Mouse (Mus musculus): ENCODE results near the gene Diexf.

Gene Diexf

GRCm38 (mm10) chr1:193144516-193144915 lies 14.4 kb upstream of the Diexf start:
- in situ Hi-C loops (cut with MboI; ENCODE audit: low pct_unique_long_range_greater_than_20kb in 1 of 2, low sequenced_read_pairs in 2 of 2, unreplicated experiment in 1 of 2): no loop called here

- in situ Hi-C loops (cut with MboI; ENCODE audit: low pct_unique_long_range_greater_than_20kb in 1 of 2, low sequenced_read_pairs in 2 of 2, unreplicated experiment in 1 of 2): no loop called here
These were observed 12.5 kb upstream of the Diexf start for GRCm38 (mm10) chr1:193142517-193143062.

- in situ Hi-C loops (cut with MboI; ENCODE audit: low pct_unique_long_range_greater_than_20kb in 1 of 2, low sequenced_read_pairs in 2 of 2, unreplicated experiment in 1 of 2): no loop called here
These were observed 11.0 kb upstream of the Diexf start for GRCm38 (mm10) chr1:193141118-193141517.

- in situ Hi-C loops (cut with MboI; ENCODE audit: low pct_unique_long_range_greater_than_20kb in 1 of 2, low sequenced_read_pairs in 2 of 2, unreplicated experiment in 1 of 2): no loop called here
These were observed 8.6 kb upstream of the Diexf start for GRCm38 (mm10) chr1:193138669-193139068.

- in situ Hi-C loops (cut with MboI; ENCODE audit: low pct_unique_long_range_greater_than_20kb in 1 of 2, low sequenced_read_pairs in 2 of 2, unreplicated experiment in 1 of 2): no loop called here
These were observed 8.0 kb upstream of the Diexf start for GRCm38 (mm10) chr1:193138087-193138486.

GRCm38 (mm10) chr1:193133726-193134125 lies 3.7 kb upstream of the Diexf start:
- in situ Hi-C loops (cut with MboI; ENCODE audit: low pct_unique_long_range_greater_than_20kb in 1 of 2, low sequenced_read_pairs in 2 of 2, unreplicated experiment in 1 of 2): no loop called here

GRCm38 (mm10) chr1:193132385-193132784 lies 2.3 kb upstream of the Diexf start:
- in situ Hi-C loops (cut with MboI; ENCODE audit: low pct_unique_long_range_greater_than_20kb in 1 of 2, low sequenced_read_pairs in 2 of 2, unreplicated experiment in 1 of 2): no loop called here

GRCm38 (mm10) chr1:193131311-193131948 lies 1.4 kb upstream of the Diexf start:
- in situ Hi-C loops (cut with MboI; ENCODE audit: low pct_unique_long_range_greater_than_20kb in 1 of 2, low sequenced_read_pairs in 2 of 2, unreplicated experiment in 1 of 2): no loop called here

GRCm38 (mm10) chr1:193130839-193131238 lies 767 bp upstream of the Diexf start:
- in situ Hi-C loops (cut with MboI; ENCODE audit: low pct_unique_long_range_greater_than_20kb in 1 of 2, low sequenced_read_pairs in 2 of 2, unreplicated experiment in 1 of 2): no loop called here

GRCm38 (mm10) chr1:193130456-193130825 lies 369 bp upstream of the Diexf start:
- in situ Hi-C loops (cut with MboI; ENCODE audit: low pct_unique_long_range_greater_than_20kb in 1 of 2, low sequenced_read_pairs in 2 of 2, unreplicated experiment in 1 of 2): no loop called here

- in situ Hi-C loops (cut with MboI; ENCODE audit: low pct_unique_long_range_greater_than_20kb in 1 of 2, low sequenced_read_pairs in 2 of 2, unreplicated experiment in 1 of 2): no loop called here
These were observed 751 bp downstream of the Diexf start for GRCm38 (mm10) chr1:193129321-193129720.

GRCm38 (mm10) chr1:193128055-193128454 lies 2.0 kb downstream of the Diexf start:
- in situ Hi-C loops (cut with MboI; ENCODE audit: low pct_unique_long_range_greater_than_20kb in 1 of 2, low sequenced_read_pairs in 2 of 2, unreplicated experiment in 1 of 2): no loop called here

GRCm38 (mm10) chr1:193125835-193126234 lies 4.2 kb downstream of the Diexf start:
- in situ Hi-C loops (cut with MboI; ENCODE audit: low pct_unique_long_range_greater_than_20kb in 1 of 2, low sequenced_read_pairs in 2 of 2, unreplicated experiment in 1 of 2): no loop called here

- in situ Hi-C loops (cut with MboI; ENCODE audit: low pct_unique_long_range_greater_than_20kb in 1 of 2, low sequenced_read_pairs in 2 of 2, unreplicated experiment in 1 of 2): no loop called here
These were observed 6.8 kb downstream of the Diexf start for GRCm38 (mm10) chr1:193123290-193123689.

GRCm38 (mm10) chr1:193122793-193123192 lies 7.3 kb downstream of the Diexf start:
- in situ Hi-C loops (cut with MboI; ENCODE audit: low pct_unique_long_range_greater_than_20kb in 1 of 2, low sequenced_read_pairs in 2 of 2, unreplicated experiment in 1 of 2): no loop called here

- in situ Hi-C loops (cut with MboI; ENCODE audit: low pct_unique_long_range_greater_than_20kb in 1 of 2, low sequenced_read_pairs in 2 of 2, unreplicated experiment in 1 of 2): no loop called here
These were observed 18.0 kb downstream of the Diexf start for GRCm38 (mm10) chr1:193112093-193112492.

GRCm38 (mm10) chr1:193102996-193103395 lies 27.1 kb downstream of the Diexf start:
- in situ Hi-C loops (cut with MboI; ENCODE audit: low pct_unique_long_range_greater_than_20kb in 1 of 2, low sequenced_read_pairs in 2 of 2, unreplicated experiment in 1 of 2): no loop called here

- in situ Hi-C loops (cut with MboI; ENCODE audit: low pct_unique_long_range_greater_than_20kb in 1 of 2, low sequenced_read_pairs in 2 of 2, unreplicated experiment in 1 of 2): no loop called here
These were observed 27.5 kb downstream of the Diexf start for GRCm38 (mm10) chr1:193102556-193102955.

- in situ Hi-C loops (cut with MboI; ENCODE audit: low pct_unique_long_range_greater_than_20kb in 1 of 2, low sequenced_read_pairs in 2 of 2, unreplicated experiment in 1 of 2): no loop called here
These were observed 28.0 kb downstream of the Diexf start for GRCm38 (mm10) chr1:193102029-193102428.

GRCm38 (mm10) chr1:193098946-193099345 lies 31.1 kb downstream of the Diexf start:
- in situ Hi-C loops (cut with MboI; ENCODE audit: low pct_unique_long_range_greater_than_20kb in 1 of 2, low sequenced_read_pairs in 2 of 2, unreplicated experiment in 1 of 2): loop anchor here (25.0 kb wide), 2 partner anchors 337 to 362 kb away; partner anchors contain the start of gene Hhat (in 1 of the 2)
